Mouse (Mus musculus): Measurements from ENCODE around the gene Flad1.

GRCm38 (mm10) chr3:89385451-89385850 lies 26.2 kb downstream of the Flad1 start:
- no peak for TF ChIP-seq CTCF (IDR thresholded peaks at IDR 0.05; ENCODE audit: borderline replicate concordance, insufficient read depth, low read length)
- TF ChIP-seq POLR2A (IDR thresholded peaks at IDR 0.05; ENCODE audit: low read depth, low read length), result no peak

Data from embryonic fibroblast, embryonic 13.5 days (primary cell).